Comparison of ENCODE assay signal across 25 mouse cellular contexts in genomic region chr4:106438763-106439162, GRCm38 (mm10). TPM values are rescaled to one million over a fixed set of nuclear protein-coding genes. Genes with fewer than 3 reads are reported as not detected.
"Had no signal": no experiment of that assay in that cellular context is flagged by ENCODE, and none has a peak within 500 bp of the region (broad histone marks: within the 10 kb centered on the region; RNA-seq: fewer than 3 reads in every experiment).

No protein-coding gene starts in this region.

- DNase-seq: kidney, adult 2 months; kidney, postnatal 25 days; layer of hippocampus, adult 9-11 months; liver; lung, adult 2 months; lung, postnatal 14 days; lung, postnatal 4 days; midbrain, embryonic 14.5 days; right cerebral cortex, postnatal 14 days; spleen, adult 18-20 months; thymus, adult 18-20 months; thymus, postnatal 36 days had no signal

- ATAC-seq: intestine, postnatal 0 days; liver, embryonic 12.5 days had no signal

- H3K27ac ChIP-seq: kidney, postnatal 0 days; layer of hippocampus, adult 2 months; limb, embryonic 10.5 days; limb, embryonic 13.5 days; liver, embryonic 12.5 days; liver, embryonic 15.5 days; stomach, embryonic 15.5 days had no signal

- H3K4me3 ChIP-seq: layer of hippocampus, adult 2 months; limb, embryonic 10.5 days; limb, embryonic 13.5 days; liver, embryonic 12.5 days; liver, embryonic 15.5 days; stomach, embryonic 15.5 days had no signal

RNA-seq across cellular contexts. Expression of gene Pcsk9, which starts 25.4 kb away (rescaled TPM):
- total RNA-seq: megakaryocyte-erythroid progenitor cell, adult 5-6 weeks had no signal

RNA-seq across cellular contexts. Expression of gene Bsnd, which starts 53.3 kb away (rescaled TPM):
- total RNA-seq: layer of hippocampus, adult 2 months; layer of hippocampus, postnatal 25 days; left cerebral cortex, adult 8-10 months; megakaryocyte progenitor cell, adult 5-6 weeks; megakaryocyte-erythroid progenitor cell, adult 5-6 weeks; midbrain, postnatal 0 days had no signal
